Comparison of ENCODE assay signal across 8 mouse cellular contexts in genomic region chr1:92912286-92912685, GRCm38 (mm10). TPM values are rescaled to one million over a fixed set of nuclear protein-coding genes. Genes with fewer than 3 reads are reported as not detected.
A peak's percentile ranks its signal among the peaks of the same experiment; 100 is the strongest.
DNase-seq lines count a peak whose midpoint lies in the region; ATAC-seq lines count a peak whose summit lies in the region.

No protein-coding gene starts in this region.

- peak overlapping the region; percentile 93 for H3K9ac ChIP-seq in heart, embryonic 13.5 days
- peak overlapping the region; percentile 96 for H3K9ac ChIP-seq in hindbrain, embryonic 14.5 days
- peak overlapping the region; percentile 97; the same call in 1 of the 2 replicates for H3K9ac ChIP-seq in midbrain, embryonic 14.5 days (replicated peaks; ENCODE audit: low read length)

- no peak overlapping the region for H3K27ac ChIP-seq in heart, embryonic 13.5 days (replicated peaks)
- H3K27ac ChIP-seq in hindbrain, embryonic 14.5 days: no peak overlapping the region
- peak overlapping the region; percentile 95 for H3K27ac ChIP-seq in midbrain, embryonic 14.5 days (replicated peaks; ENCODE audit: low read depth, low read length)

- WGBS in heart, embryonic 13.5 days: 64% methylated on average over 1 of the region's 1 CpGs
- WGBS in hindbrain, embryonic 14.5 days: 32% methylated on average over 1 of the region's 1 CpGs
- 47% methylated on average over 1 of the region's 1 CpGs for WGBS in midbrain, embryonic 14.5 days

- H3K4me2 ChIP-seq in heart, embryonic 13.5 days: peak overlapping the region; percentile 96
- H3K4me2 ChIP-seq in hindbrain, embryonic 14.5 days (replicated peaks): peak overlapping the region; percentile 86
- peak overlapping the region; percentile 94 for H3K4me2 ChIP-seq in midbrain, embryonic 14.5 days (ENCODE audit: low read length)

- H3K4me3 ChIP-seq in heart, embryonic 13.5 days: peak overlapping the region; percentile 71
- H3K4me3 ChIP-seq in hindbrain, embryonic 14.5 days (replicated peaks; ENCODE audit: low read length): peak overlapping the region; percentile 88
- H3K4me3 ChIP-seq in midbrain, embryonic 14.5 days (replicated peaks; ENCODE audit: low read depth, low read length): peak overlapping the region; percentile 78

- peaks cover 37% of the 10 kb centered on the region for H3K4me1 ChIP-seq in heart, embryonic 13.5 days
- peaks cover 35% of the 10 kb centered on the region for H3K4me1 ChIP-seq in hindbrain, embryonic 14.5 days (replicated peaks; ENCODE audit: control insufficient read depth, insufficient read depth, low read length)
- H3K4me1 ChIP-seq in midbrain, embryonic 14.5 days (ENCODE audit: control insufficient read depth, insufficient read depth, low read length): peaks cover 36% of the 10 kb centered on the region

- no peak for DNase-seq in heart, adult 8-10 months (ENCODE audit: low spot score)
- peak; percentile 61 for DNase-seq in ZHBTc4 (ENCODE audit: low read depth, low spot score)
- DNase-seq in hindbrain, embryonic 14.5 days (ENCODE audit: low spot score): no peak
- DNase-seq in midbrain, embryonic 14.5 days: peak; percentile 32
- no peak for DNase-seq in cerebellum, adult 9-11 months
- no peak for DNase-seq in left cerebral cortex, adult 11 months (ENCODE audit: low spot score)
- no peak for DNase-seq in right cerebral cortex, adult 18-20 months

- H3K9me3 ChIP-seq in heart, embryonic 13.5 days: no peaks in the 10 kb centered on the region
- H3K9me3 ChIP-seq in hindbrain, embryonic 14.5 days (ENCODE audit: control insufficient read depth, low read length): no peaks in the 10 kb centered on the region
- H3K9me3 ChIP-seq in midbrain, embryonic 14.5 days (ENCODE audit: control insufficient read depth, low read length): no peaks in the 10 kb centered on the region

- ATAC-seq in heart, embryonic 13.5 days (ENCODE audit: extremely low read depth, insufficient number of reproducible peaks, low FRiP score, low TSS enrichment): no peak
- ATAC-seq in hindbrain, embryonic 14.5 days (ENCODE audit: low FRiP score): no peak
- no peak for ATAC-seq in midbrain, embryonic 14.5 days (ENCODE audit: low FRiP score, low TSS enrichment)

- peaks cover 6% of the 10 kb centered on the region; the same call in 1 of the 2 replicates for H3K27me3 ChIP-seq in heart, embryonic 13.5 days (replicated peaks)
- H3K27me3 ChIP-seq in hindbrain, embryonic 14.5 days (ENCODE audit: control insufficient read depth, insufficient read depth, low read length): no peaks in the 10 kb centered on the region
- 0 out of 2 replicates have a peak, but pooled peaks cover 5% of the 10 kb centered on the region for H3K27me3 ChIP-seq in midbrain, embryonic 14.5 days (ENCODE audit: control insufficient read depth, insufficient read depth, low read length)

- peaks cover 36% of the 10 kb centered on the region for H3K36me3 ChIP-seq in heart, embryonic 13.5 days
- H3K36me3 ChIP-seq in hindbrain, embryonic 14.5 days (replicated peaks; ENCODE audit: control insufficient read depth, insufficient read depth): peaks cover 39% of the 10 kb centered on the region
- H3K36me3 ChIP-seq in midbrain, embryonic 14.5 days (ENCODE audit: control insufficient read depth, insufficient read depth, low read length): peaks cover 35% of the 10 kb centered on the region

RNA-seq across cellular contexts. Expression of gene Rnpepl1, which starts 1.7 kb away (rescaled TPM):
- 30.9 and 31.0 TPM in 2 replicates for polyA plus RNA-seq in heart, embryonic 13.5 days (2015; fragmentation: Nextera tagmentation; extraction: Ambion mirVana)
- total RNA-seq in heart, adult 8-10 months (2022): 10 to 100 TPM; 72.0 to 80.4 (median 77.3) TPM
- polyA plus RNA-seq in hindbrain, embryonic 14.5 days (2014; fragmentation: Nextera tagmentation; extraction: Ambion mirVana): 29.1 and 29.2 TPM in 2 replicates
- 26.8 and 34.9 TPM in 2 replicates for polyA plus RNA-seq in midbrain, embryonic 14.5 days (2014; fragmentation: Nextera tagmentation; extraction: Ambion mirVana)

RNA-seq across cellular contexts. Expression of gene Dusp28, which starts 5.5 kb away (rescaled TPM):
- 9.8 and 12.8 TPM in 2 replicates for polyA plus RNA-seq in heart, embryonic 13.5 days (2015; fragmentation: Nextera tagmentation; extraction: Ambion mirVana)
- 10 to 100 TPM; 15.6 to 16.6 (median 16.5) TPM for total RNA-seq in heart, adult 8-10 months (2022)
- 12.2 and 12.4 TPM in 2 replicates for polyA plus RNA-seq in hindbrain, embryonic 14.5 days (2014; fragmentation: Nextera tagmentation; extraction: Ambion mirVana)
- 14.2 and 14.4 TPM in 2 replicates for polyA plus RNA-seq in midbrain, embryonic 14.5 days (2014; fragmentation: Nextera tagmentation; extraction: Ambion mirVana)

RNA-seq across cellular contexts. Expression of gene Ankmy1, which starts 9.6 kb away (rescaled TPM):
- 0.12 and 0.17 TPM in 2 replicates for polyA plus RNA-seq in heart, embryonic 13.5 days (2015; fragmentation: Nextera tagmentation; extraction: Ambion mirVana)
- under 1 TPM in 2 of 4 experiments, not detected in 2; 0.09 to 0.11 TPM for total RNA-seq in heart, adult 8-10 months (2022)
- polyA plus RNA-seq in hindbrain, embryonic 14.5 days (2014; fragmentation: Nextera tagmentation; extraction: Ambion mirVana): 1.2 and 1.5 TPM in 2 replicates
- 1.6 and 2.6 TPM in 2 replicates for polyA plus RNA-seq in midbrain, embryonic 14.5 days (2014; fragmentation: Nextera tagmentation; extraction: Ambion mirVana)

RNA-seq across cellular contexts. Expression of gene Capn10, which starts 21.9 kb away (rescaled TPM):
- 14.9 and 15.8 TPM in 2 replicates for polyA plus RNA-seq in heart, embryonic 13.5 days (2015; fragmentation: Nextera tagmentation; extraction: Ambion mirVana)
- total RNA-seq in heart, adult 8-10 months (2022): 1 to 10 TPM; 4.9 to 7.4 (median 6.7) TPM
- 48.2 and 50.6 TPM in 2 replicates for polyA plus RNA-seq in hindbrain, embryonic 14.5 days (2014; fragmentation: Nextera tagmentation; extraction: Ambion mirVana)
- 52.6 and 56.1 TPM in 2 replicates for polyA plus RNA-seq in midbrain, embryonic 14.5 days (2014; fragmentation: Nextera tagmentation; extraction: Ambion mirVana)

RNA-seq across cellular contexts. Expression of gene Gpr35, which starts 38.4 kb away (rescaled TPM):
- polyA plus RNA-seq in heart, embryonic 13.5 days (2015; fragmentation: Nextera tagmentation; extraction: Ambion mirVana): 0.14 and 0.48 TPM in 2 replicates
- 1 to 10 TPM in 1 of 4 experiments, under 1 TPM in 3; 0.19 to 1.3 (median 0.47) TPM for total RNA-seq in heart, adult 8-10 months (2022)
- polyA plus RNA-seq in hindbrain, embryonic 14.5 days (2014; fragmentation: Nextera tagmentation; extraction: Ambion mirVana): 0.32 and 0.98 TPM in 2 replicates
- 0.16 and 1.3 TPM in 2 replicates for polyA plus RNA-seq in midbrain, embryonic 14.5 days (2014; fragmentation: Nextera tagmentation; extraction: Ambion mirVana)

Comparison
In these comparisons a context has a peak if more than half of its experiments do, and no peak if none do; other contexts are left out.
1. DNase-seq: peak in ZHBTc4 (single experiment) and midbrain, embryonic 14.5 days (single experiment); none in heart, adult 8-10 months (single experiment), hindbrain, embryonic 14.5 days (single experiment), cerebellum, adult 9-11 months (single experiment), left cerebral cortex, adult 11 months (single experiment) and right cerebral cortex, adult 18-20 months (single experiment).
2. Peak in every context shown above with its lines, with median percentiles within 50 percentile points of each other: H3K4me2 ChIP-seq, H3K4me3 ChIP-seq and H3K9ac ChIP-seq.